Mouse (Mus musculus) erythroblast, embryonic 14.5 days (primary cell): ENCODE data around the gene Ajm1. TPM values are rescaled to one million over a fixed set of nuclear protein-coding genes. Genes with fewer than 3 reads are reported as not detected.

Experiments used
- H3K27me3 ChIP-seq: 2 replicates; pipeline ENCODE4 v1.6.1; 2012; ENCODE audit warnings: inconsistent platforms; ENCODE audit not compliant: control insufficient read depth
- H3K36me3 ChIP-seq: 2 replicates; pipeline ENCODE4 v1.6.1; 2012; ENCODE audit warnings: mild to moderate bottlenecking, inconsistent platforms; ENCODE audit not compliant: control insufficient read depth
- H3K4me1 ChIP-seq: 2 replicates; pipeline ENCODE4 v1.6.1; 2012; ENCODE audit warnings: inconsistent platforms; ENCODE audit not compliant: control insufficient read depth
- H3K4me3 ChIP-seq: replicated peaks from 2 replicates; pipeline ENCODE3; 2012; ENCODE audit warnings: moderate library complexity, mild to moderate bottlenecking, inconsistent platforms
- H3K9me3 ChIP-seq: 2 replicates; pipeline ENCODE4 v1.6.1; 2012; ENCODE audit warnings: low read length, inconsistent platforms, mixed read lengths; ENCODE audit not compliant: control insufficient read depth
- GATA1 ChIP-seq: IDR thresholded peaks from 2 replicates; pipeline ENCODE4 v1.6.1; 2012; ENCODE audit warnings: low read length, inconsistent platforms, mixed read lengths
- TAL1 ChIP-seq: IDR thresholded peaks from 3 replicates; pipeline ENCODE4 v1.6.1; 2012; ENCODE audit warnings: low read length, inconsistent platforms, mixed read lengths
- polyA plus RNA-seq: library from polyadenylated mRNA; stranded (reverse); fragments of >175 nt; gene quantifications from 2 replicates; pipeline ENCODE4 v1.2.3, GENCODE M21; 2012

The Ajm1 gene
- polyA plus RNA-seq, 1 experiment, result not detected

- Histone ChIP-seq H3K36me3 (peaks cover 17% of the 10 kb centered on the region), H3K4me3 (no peak overlapping the region), H3K4me1 (peaks cover 45% of the 10 kb centered on the region), H3K27me3 (peaks cover 30% of the 10 kb centered on the region), H3K9me3 (peaks cover 13% of the 10 kb centered on the region)
- no peak for TF ChIP-seq GATA1
- no peak for TF ChIP-seq TAL1
Measured at GRCm38 (mm10) chr2:25573068-25573467, 8.5 kb downstream of the Ajm1 start.

GRCm38 (mm10) chr2:25571221-25571620, 10.3 kb downstream of the Ajm1 start:
- peaks cover 40% of the 10 kb centered on the region for H3K4me1 ChIP-seq
- H3K27me3 ChIP-seq, result peaks cover 12% of the 10 kb centered on the region
- H3K36me3 ChIP-seq, result peaks cover 24% of the 10 kb centered on the region
- TF ChIP-seq GATA1 (no peak), TAL1 (no peak)
- H3K4me3 ChIP-seq, result no peak overlapping the region
- no peaks in the 10 kb centered on the region for H3K9me3 ChIP-seq

GRCm38 (mm10) chr2:25569323-25569722, 12.2 kb downstream of the Ajm1 start:
- H3K36me3 ChIP-seq, result peaks cover 40% of the 10 kb centered on the region
- H3K9me3 ChIP-seq, result no peaks in the 10 kb centered on the region
- H3K27me3 ChIP-seq, result no peaks in the 10 kb centered on the region
- H3K4me1 ChIP-seq, result peaks cover 23% of the 10 kb centered on the region
- no peak overlapping the region for H3K4me3 ChIP-seq
- TF ChIP-seq GATA1, result no peak
- no peak for TF ChIP-seq TAL1

- H3K9me3 ChIP-seq, result no peaks in the 10 kb centered on the region
- H3K4me3 ChIP-seq, result no peak overlapping the region
- peaks cover 47% of the 10 kb centered on the region for H3K36me3 ChIP-seq
- no peaks in the 10 kb centered on the region for H3K27me3 ChIP-seq
- peaks cover 15% of the 10 kb centered on the region for H3K4me1 ChIP-seq
- TF ChIP-seq TAL1 (no peak), GATA1 (no peak)
Measured at GRCm38 (mm10) chr2:25568473-25569019, 13.0 kb downstream of the Ajm1 start.

GRCm38 (mm10) chr2:25566558-25566957, 15.0 kb downstream of the Ajm1 start:
- TF ChIP-seq GATA1, result no peak
- TF ChIP-seq TAL1, result no peak
- H3K36me3 ChIP-seq, result peaks cover 67% of the 10 kb centered on the region
- no peak overlapping the region for H3K4me3 ChIP-seq
- no peaks in the 10 kb centered on the region for H3K9me3 ChIP-seq
- H3K4me1 ChIP-seq, result peaks cover 14% of the 10 kb centered on the region
- no peaks in the 10 kb centered on the region for H3K27me3 ChIP-seq

GRCm38 (mm10) chr2:25565741-25566140, 15.8 kb downstream of the Ajm1 start:
- peaks cover 73% of the 10 kb centered on the region for H3K36me3 ChIP-seq

GRCm38 (mm10) chr2:25561946-25562345, 19.6 kb downstream of the Ajm1 start:
- Histone ChIP-seq H3K27me3 (no peaks in the 10 kb centered on the region), H3K4me1 (peaks cover 34% of the 10 kb centered on the region), H3K9me3 (no peaks in the 10 kb centered on the region), H3K4me3 (no peak overlapping the region), H3K36me3 (peaks cover 69% of the 10 kb centered on the region)
- no peak for TF ChIP-seq TAL1
- no peak for TF ChIP-seq GATA1

More at GRCm38 (mm10) chr2:25565741-25566140, 15.8 kb downstream of the Ajm1 start:
- Histone ChIP-seq H3K4me3 (no peak overlapping the region), H3K4me1 (peaks cover 12% of the 10 kb centered on the region), H3K9me3 (no peaks in the 10 kb centered on the region), H3K27me3 (no peaks in the 10 kb centered on the region)
- TF ChIP-seq GATA1, result no peak
- no peak for TF ChIP-seq TAL1

- Histone ChIP-seq H3K36me3 (peaks cover 65% of the 10 kb centered on the region), H3K9me3 (no peaks in the 10 kb centered on the region)
- no peak for TF ChIP-seq TAL1
- TF ChIP-seq GATA1, result no peak
Measured at GRCm38 (mm10) chr2:25560551-25560950, 21.0 kb downstream of the Ajm1 start.

GRCm38 (mm10) chr2:25558774-25559173, 22.8 kb downstream of the Ajm1 start:
- no peaks in the 10 kb centered on the region for H3K27me3 ChIP-seq
- peaks cover 48% of the 10 kb centered on the region for H3K36me3 ChIP-seq
- no peak for TF ChIP-seq TAL1
- H3K9me3 ChIP-seq, result no peaks in the 10 kb centered on the region
- peak overlapping the region; percentile 83 for H3K4me3 ChIP-seq
- peaks cover 42% of the 10 kb centered on the region for H3K4me1 ChIP-seq

More at GRCm38 (mm10) chr2:25560551-25560950, 21.0 kb downstream of the Ajm1 start:
- H3K27me3 ChIP-seq, result no peaks in the 10 kb centered on the region
- no peak overlapping the region for H3K4me3 ChIP-seq
- H3K4me1 ChIP-seq, result peaks cover 42% of the 10 kb centered on the region

GRCm38 (mm10) chr2:25557964-25558360, 23.6 kb downstream of the Ajm1 start:
- H3K27me3 ChIP-seq, result no peaks in the 10 kb centered on the region
- TF ChIP-seq TAL1 (no peak), GATA1 (no peak)
- peaks cover 42% of the 10 kb centered on the region for H3K4me1 ChIP-seq
- peaks cover 40% of the 10 kb centered on the region for H3K36me3 ChIP-seq
- no peaks in the 10 kb centered on the region for H3K9me3 ChIP-seq
- H3K4me3 ChIP-seq, result peak overlapping the region; percentile 83
